Mouse (Mus musculus) testis, adult 2 months (tissue): Measurements from ENCODE around the gene Rhoj.

Experiments
- CTCF ChIP-seq: fragments of 200-500 bp; IDR thresholded peaks from 2 replicates; pipeline ENCODE4 v1.5.1; 2012; ENCODE audit warnings: low read depth, mild to moderate bottlenecking, inconsistent platforms, low read length, moderate library complexity; ENCODE audit not compliant: control insufficient read depth, insufficient read depth, insufficient replicate concordance
- POLR2A ChIP-seq: fragments of 200-500 bp; IDR thresholded peaks from 2 replicates; pipeline ENCODE4 v1.6.1; 2012; ENCODE audit warnings: low read depth, mild to moderate bottlenecking, inconsistent platforms, low read length, moderate library complexity; ENCODE audit not compliant: control insufficient read depth

DNA sequence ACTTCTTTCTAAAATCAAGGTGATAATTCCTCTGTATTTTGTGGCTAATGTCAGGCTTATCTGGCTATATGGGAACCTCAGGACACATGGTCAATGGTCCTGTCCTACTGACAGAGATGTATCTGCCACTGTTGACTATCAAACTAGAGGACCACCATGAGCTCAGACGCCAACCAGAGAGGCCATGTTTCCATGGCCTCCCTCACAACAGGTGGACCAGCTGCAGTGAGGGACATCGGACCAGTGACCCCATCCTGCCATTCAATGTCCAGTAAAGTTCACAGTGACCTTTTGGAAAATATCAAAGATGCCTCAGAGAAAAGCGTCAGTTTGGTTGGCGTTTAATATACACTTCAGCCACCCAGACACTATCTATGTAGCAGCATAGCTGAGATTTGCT is 56.3 kb downstream of the Rhoj start:
- TF ChIP-seq CTCF (no peak), POLR2A (no peak)
